Mouse (Mus musculus) heart, adult 9 months (tissue): Measurements from ENCODE around the gene Tspan9.

Experiments
- DNase-seq, 2 experiments: peaks; one replicate each; pipeline ENCODE4 v3.0.0; 2022; ENCODE audit warnings: low spot score in 2 of 2

Gene Tspan9

DNA sequence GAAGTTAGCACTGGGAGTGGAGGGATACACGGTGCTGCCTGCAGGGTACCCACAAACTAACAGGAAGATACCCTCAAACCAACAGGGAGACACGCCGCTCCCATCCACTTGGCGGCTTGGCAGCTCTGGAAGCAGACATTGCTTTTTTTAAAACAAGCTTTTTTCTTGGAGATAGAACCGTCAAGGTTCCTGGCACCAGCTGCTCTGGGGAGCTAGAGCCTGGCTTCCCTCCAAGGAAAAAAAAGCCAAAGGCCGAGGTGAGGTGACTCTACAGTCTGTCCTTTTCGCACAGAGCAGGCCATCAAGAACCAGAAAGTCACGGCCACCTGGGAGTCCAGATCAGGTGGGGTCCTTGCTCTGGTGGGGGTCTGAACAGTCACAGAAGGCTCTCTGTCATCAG lies 162.2 kb downstream of the Tspan9 start:
- no peak for DNase-seq

DNA sequence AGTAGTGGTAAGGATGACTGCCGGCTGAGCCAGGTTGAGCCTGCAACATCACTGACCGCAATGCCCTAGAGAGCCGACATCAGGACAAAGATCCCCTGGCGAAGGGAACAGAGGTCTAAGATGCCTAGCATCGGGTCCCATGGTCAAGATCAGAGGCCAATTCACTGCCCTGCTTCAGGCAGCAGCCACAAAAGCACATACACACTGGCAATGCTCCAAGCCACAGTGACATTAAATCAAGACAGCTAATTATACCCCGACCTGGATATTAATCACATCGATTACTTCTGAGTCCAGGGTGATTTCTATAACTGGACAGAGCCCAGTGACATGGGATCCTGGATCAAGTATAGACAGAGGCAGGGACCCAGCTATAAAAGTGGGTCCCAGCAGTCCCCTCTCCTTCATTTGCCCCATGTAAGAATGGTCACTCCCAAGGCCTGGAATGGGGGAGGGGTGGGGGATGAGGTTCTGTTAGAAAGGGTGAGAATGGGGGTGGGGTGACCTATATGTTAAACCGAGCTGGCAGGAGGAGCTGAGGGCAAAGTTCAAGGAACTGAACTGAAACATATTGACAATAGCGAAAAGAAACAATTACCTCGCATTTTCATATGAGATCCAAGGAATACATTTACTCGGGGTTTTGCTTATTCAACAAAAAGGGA lies 162.9 kb downstream of the Tspan9 start:
- DNase-seq: no peak

DNA sequence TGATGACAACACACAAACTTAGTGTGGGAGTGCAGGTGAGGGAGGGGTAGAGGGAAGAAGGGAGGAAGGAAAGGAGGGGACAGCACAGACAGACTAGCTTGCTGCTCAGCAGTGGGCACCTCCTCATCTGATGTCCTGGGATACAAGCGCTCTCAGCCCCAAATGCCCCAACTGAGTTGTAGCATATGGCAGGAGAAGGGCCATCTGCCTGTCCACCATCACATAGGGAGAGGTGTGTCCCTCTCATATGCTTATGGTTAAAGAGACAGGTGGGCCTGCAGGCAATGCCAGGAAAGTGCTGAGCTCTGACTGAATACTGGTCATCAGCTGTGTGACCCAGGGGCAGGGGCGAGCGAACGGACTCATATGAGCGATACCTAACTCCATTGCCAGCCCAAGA lies 163.6 kb downstream of the Tspan9 start:
- DNase-seq: no peak

DNA sequence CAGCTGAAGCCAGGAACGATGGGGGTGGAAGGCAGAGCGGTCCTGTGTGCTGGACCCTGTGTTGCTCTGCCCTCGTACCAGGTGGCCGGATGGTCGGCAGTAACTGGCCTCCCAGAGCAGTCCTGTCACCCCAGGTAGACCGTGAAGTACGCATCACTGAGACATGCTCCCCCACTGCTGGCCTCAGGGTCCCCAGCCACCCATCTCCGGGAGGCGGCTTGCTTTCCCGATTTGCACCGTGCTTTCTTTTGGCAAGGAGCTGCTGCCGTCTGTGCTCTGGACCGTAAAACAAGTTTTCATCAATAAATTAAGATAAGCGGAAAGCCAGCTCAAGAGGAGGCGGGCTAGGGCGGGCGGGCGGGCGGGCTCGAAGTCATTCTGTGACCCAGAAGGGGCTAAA lies 164.5 kb downstream of the Tspan9 start:
- no peak for DNase-seq

DNA sequence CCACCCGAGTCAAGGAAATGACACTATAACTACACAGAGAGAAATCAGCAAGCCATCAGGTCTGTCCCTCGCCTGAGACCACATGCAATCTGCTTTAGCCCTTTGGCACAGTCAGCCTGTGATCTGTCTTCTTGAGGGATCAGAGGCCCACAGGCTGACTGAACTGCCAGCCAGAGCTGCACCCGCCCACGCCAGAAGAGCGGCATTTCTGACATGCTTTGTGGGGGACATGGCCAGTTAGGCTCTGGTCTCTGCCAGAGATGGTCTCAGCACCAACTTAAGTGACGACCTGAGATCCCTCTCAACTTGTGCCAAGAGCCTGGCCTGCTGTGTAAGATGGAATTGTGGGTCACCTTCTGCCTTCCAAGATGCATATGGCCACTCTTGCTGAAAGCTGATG lies 166.7 kb downstream of the Tspan9 start:
- no peak for DNase-seq

DNA sequence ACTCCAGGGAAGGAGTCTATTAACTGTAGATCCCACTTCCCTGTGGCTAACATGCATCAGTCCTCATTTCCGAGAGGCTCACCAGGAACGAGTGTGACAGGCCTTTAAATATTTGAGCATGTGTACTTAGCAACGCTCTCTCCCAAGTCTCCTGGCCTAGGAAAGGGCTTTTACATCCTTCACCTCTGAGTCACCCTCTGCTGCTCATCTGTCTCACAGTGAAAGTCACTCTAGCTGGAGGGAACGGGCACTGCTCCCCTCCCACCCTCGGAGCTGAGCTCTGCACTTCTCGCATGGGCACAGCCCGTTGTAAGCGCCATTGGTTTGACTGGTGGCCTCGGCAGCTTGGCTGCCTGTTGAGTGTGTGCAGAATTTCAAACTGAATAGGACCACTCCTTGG lies 169.4 kb downstream of the Tspan9 start:
- DNase-seq: no peak

DNA sequence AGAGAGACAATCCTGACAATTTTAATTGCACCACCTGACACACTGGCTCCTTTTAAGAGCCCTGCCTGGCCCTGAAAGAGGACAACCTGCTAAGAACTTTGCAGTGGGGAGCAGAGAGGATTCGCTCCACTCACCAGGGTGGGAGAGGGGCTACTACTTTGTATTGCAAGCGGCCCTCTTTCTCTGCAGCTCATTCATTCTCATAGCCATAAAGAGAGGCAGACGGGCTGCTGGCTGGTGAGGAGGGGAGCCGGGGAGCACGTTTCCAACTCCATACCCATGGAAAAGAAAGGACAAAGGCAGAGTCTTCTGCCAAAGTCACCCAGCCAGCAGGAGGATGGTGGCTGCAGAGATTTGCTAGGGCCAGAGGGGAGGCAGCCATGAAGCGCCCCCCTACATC lies 169.8 kb downstream of the Tspan9 start:
- no peak for DNase-seq

DNA sequence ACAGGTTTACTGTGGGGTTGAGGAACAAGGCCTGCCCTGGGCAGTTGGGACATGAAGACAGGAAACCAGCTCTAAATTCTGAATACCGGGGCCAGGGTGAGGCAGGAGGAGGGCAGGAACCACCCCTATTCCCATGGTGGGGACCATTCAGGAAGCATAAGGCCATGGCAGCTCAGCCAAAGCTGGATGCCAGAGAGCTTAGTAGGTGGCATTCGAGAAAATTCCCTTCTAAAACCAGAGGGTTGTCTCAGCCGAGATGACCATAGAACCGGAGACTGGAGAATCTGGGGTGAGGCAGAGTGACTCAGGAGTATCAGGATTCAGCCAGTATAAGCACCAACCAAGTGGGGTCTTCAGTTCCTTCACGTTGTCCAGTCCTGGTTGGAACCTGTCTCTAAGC lies 171.5 kb downstream of the Tspan9 start:
- no peak for DNase-seq

DNA sequence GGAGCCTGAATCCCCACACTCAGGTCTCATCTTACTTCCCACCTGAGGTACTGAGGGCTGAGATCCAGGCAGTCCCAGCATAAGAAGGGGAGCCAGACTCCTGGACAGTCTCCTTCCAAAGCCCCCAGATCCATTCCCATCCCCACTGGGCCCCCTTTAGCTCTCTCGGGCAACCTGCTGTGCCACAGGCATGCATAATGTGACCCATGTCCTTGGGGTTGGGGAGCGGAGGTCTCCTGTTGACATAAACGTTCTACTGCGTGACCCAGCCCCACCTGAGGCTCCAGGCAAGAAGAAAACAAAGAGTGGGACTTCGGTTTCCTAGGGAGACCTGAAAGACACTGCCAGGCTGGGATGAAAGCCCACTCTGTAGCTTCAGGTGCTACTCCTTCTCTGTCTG lies 172.5 kb downstream of the Tspan9 start:
- DNase-seq: no peak

DNA sequence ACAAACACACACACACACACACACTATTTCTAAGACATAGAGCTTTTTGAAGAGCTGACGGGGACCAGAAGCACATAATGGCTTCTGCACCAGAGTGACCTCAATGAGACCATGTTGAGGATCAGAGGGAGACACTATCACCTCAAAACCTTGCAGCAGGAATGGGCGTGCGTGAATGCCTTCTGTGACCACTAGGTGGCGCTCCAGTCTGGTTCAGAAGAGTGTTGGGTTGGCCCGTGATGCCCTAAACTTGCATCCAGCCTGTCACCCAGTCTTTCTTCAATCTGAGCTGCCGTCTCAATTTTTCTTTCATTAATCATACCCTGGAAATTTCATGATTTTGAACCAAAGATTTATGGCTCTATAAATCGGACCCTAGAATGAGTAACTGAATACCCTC lies 173.3 kb downstream of the Tspan9 start:
- peak; percentile 36 to 71 for DNase-seq

DNA sequence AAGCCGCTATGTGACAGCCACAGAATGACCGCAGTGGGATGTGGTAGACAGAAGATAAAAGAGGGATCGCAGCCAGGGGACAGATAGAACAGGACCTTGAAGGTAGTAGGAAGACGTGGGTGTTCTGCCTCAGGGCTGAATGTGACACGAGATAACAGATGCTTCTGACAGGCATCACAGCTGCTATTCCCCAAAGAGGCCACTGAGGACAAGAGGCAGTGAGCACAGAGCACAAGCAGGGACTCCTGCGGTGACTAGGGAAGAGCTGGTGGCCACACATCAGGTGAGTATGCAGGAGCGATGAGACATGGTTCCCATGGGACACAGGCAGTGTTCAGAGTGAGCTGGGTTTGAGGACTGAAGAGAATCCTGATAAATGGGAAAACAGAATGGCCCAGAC lies 173.7 kb downstream of the Tspan9 start:
- DNase-seq: no peak

DNA sequence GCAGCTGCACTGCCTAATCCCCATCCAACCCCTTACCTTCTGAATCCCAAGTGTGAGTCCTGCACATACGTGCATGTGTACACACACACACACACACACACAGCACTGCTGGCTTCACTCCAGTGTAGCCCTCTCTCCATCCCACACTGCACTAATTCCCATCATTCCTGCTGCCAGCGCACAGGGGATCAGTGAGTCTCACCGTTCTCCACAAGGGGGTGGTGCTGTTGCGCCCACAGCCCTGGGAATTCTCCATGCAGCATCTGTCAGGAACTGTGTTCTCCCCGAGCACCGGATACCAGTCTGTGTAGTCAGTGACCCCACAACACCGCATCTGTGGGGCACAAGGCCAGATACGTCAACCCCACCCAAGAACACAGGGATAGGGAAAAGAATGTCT lies 177.9 kb downstream of the Tspan9 start:
- DNase-seq: no peak

DNA sequence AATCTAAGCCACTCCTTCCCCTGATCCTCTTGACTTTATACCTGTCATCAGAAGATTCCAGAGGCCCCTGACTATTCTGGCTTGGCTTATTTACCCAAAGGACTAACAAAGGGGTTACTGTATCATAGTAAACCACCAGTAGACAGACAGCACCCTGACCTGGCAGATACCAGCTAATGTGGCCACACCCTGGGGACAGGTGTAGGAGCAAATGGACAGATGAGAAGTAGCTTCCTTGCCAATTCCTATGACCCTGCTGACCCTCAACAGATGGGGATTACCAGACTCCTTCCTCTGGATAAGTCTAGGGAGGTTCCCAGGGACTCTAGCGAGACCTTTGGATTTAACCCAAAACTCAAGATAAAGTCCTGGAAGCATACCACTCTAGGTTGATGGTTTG lies 183.2 kb downstream of the Tspan9 start:
- DNase-seq: no peak

DNA sequence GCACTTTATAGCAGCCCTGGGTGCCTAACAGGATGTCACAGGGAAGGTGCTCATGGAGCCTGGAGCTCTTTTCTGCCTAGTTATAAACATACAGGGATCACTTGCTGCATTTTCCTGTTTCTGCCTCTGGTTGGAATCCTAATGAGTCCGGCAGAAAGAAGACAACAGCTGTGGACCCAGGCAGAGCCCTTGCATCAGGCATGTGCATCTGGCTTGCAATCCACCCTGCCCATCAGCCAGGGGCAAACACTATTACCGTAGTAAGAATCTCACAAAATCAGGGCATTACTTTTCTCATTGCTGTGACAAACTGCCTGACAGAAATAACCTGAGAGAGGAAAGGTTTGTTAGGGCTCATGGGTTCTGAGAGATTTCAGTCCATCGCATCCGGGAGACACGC lies 187.2 kb downstream of the Tspan9 start:
- no peak for DNase-seq

DNA sequence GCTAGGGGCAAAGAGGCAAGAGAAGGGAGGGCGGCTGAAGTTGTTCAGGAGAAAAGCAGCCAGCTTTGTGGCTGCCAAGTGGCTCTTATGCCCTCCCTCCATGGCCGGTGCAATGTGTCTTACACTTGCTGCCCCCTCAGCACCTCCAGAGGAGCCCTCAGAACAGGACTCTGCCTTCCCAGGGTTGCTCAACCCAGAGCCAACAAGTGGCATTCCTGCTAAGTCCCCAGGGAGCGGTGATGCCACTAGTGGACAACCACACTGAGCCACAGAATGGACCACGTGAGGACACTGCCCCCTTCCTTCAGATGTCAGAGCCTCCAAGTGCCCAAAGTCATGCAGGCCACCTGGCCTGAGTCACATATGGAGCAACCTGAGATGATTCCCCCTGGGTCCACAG lies 190.3 kb downstream of the Tspan9 start:
- DNase-seq: no peak

DNA sequence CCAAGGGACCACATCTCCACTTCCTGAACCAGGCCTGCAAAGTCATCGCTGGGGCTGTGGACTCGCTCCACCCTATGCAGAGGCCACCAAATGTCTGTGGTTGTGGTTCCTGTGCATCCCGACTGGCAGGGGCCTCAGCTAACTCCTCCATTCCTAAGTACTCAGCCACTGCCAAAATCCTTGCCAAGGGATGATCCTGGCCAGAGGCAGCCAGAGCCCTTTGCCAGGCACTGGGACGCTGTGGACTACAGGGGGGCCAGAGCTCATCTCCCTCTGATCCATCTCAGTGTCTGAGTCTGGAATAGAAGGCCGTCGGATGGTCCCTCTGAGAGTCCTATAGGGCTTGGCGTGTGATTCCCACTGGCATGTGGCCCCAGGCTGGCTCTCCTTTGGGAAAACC lies 193.5 kb downstream of the Tspan9 start:
- DNase-seq: no peak

DNA sequence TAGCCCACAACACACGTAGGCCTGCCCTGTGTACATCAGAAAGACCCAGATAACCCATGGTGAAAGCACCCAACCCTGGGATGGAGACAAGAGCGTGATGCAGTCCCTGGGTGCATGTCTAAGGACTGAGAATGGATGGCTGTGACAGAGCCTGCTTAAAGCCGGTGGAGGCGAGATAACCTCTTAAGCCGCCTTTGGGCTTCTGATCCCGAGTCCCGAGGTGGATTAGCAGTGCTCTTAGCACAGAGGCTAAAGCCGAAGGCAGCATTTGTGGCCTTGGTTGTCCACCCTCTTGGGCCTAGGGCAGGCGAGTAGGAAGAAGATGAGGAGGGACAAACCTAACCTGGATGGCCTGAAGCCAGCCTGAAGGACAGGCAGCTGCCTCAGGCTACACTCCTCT lies 194.7 kb downstream of the Tspan9 start:
- no peak for DNase-seq

DNA sequence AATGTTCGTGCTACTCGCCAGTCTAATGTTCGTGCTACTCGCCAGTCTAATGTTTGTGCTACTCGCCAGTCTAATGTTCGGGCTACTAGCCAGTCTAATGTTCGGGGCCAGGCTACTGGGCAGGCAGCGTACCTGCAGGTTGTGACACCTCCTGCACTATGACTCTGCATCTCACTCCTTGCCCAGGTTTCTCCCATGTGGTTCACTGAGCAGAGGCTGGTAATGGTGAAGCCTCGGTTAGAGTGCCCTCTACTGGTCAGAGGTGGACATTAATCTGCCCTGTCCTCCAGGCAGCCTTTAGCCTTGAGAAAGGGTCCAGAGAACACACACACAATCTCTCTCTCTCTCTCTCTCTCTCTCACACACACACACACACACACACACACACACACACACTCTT lies 197.7 kb downstream of the Tspan9 start:
- peak; percentile 13 to 40 for DNase-seq

DNA sequence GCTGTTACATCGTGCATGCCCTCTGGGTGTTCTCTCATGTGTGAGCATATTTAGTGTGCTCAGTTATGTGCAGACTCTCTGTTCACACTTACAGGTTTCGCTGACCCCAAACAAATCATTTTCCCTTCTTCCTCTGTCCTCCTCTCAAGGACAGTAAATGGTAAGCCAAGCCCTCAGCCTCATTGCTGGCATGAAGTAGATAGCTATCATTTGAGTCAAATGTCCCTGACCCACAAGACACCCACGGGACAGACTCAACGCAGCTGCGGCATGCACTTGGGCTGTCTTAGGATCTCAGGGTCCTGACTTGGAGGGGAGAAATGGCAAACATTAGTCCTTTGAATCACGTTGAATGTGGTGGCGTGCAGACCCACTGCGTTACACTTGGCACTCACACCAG lies 201.0 kb downstream of the Tspan9 start:
- no peak for DNase-seq

DNA sequence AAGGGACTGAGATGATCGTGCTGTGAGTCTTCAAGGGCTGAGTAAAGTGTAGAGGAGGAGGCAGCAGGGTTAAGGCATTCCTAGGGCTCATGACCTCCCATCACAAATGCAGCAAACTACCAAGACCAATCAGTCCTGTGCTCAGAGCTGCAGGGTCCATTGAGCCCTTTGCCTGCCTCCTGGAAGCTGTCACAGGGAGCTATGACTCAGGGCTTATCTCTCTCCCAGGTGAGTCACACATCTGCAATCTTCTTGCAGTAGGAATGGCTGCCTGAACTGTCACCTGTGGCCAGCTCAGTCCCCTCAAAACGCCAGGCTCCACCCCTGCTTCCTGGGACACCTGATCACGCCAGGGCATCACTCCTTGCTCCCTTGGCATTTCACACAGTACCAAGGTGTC lies 208.3 kb downstream of the Tspan9 start:
- no peak for DNase-seq

DNA sequence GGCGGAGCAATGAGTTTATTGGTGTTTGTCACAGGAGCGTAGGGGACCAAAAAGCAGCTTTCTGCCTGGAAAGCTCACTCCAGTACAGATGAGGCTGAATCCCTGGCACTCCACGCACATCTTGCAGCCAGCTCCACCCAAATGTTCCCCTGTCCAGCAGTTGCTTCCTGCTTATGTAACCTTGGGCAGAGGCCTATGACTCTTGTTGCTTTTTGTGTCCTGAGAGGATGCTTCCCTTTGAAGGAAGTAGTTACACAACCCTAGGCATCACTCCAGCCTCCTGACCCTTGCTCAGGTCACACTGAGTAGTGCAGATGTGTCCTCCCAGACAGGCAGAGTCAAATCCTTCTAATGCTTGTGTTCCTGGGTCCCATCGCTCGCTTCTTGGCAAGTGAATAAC lies 209.6 kb downstream of the Tspan9 start:
- peak; percentile 46 for DNase-seq

DNA sequence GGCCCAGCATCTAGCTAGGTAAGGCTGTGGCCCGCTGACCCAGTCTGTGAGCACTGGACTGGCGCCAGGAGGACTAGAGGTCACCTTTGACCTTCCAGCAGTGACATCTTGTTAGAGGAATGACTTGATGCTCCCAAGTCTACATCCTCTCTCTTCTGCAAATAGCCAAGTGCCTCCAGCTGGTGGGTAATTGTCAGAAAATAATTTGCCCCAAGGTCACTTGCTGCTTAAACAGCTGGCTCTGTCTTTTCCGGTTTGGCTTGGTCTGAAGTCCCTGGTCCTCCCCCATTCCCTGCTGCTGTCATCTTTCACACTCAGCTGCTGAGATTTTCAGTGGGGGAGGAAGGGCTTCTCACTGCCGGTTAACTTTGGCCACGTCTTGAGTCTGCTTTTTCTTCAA lies 210.7 kb downstream of the Tspan9 start:
- peak; percentile 45 to 61 for DNase-seq

DNA sequence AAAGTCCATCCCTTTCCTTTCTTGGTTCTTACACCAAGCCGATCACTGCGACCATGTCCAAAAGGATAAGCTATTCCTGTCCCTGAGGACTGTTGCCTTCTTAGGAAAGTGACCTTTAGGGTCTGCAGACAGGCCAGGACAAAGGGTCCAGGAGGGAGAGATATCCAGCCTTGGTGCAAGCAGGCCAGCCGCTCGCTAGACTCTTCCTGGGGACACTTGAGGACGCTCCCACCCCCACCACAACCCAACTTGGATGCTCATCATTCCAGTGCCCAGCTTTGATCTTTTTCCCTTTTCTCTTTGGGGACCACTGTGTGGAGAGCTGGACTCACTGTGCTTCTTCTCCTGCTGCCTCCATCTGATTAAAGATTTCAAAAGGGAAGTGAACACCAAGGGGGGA lies 214.7 kb downstream of the Tspan9 start:
- DNase-seq: no peak

DNA sequence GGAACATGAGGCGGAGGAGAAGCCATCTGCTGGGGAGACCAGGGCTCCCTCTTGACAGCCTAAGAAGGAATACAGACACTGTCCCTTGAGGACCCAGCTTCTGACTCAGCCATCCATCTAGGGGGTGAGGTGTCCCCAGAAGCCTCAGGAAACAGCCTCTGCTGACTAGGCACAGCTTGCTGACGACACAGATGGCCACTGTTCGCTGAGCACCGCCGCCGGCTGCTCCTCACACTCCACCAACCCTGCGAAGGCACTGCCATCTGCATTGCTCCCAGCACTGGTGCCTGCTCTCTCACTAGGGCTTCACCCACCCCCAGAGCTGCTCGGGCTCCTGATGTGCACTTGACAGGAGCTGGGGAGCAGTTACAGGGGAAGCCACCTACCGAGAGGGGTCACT lies 217.5 kb downstream of the Tspan9 start:
- DNase-seq: no peak

DNA sequence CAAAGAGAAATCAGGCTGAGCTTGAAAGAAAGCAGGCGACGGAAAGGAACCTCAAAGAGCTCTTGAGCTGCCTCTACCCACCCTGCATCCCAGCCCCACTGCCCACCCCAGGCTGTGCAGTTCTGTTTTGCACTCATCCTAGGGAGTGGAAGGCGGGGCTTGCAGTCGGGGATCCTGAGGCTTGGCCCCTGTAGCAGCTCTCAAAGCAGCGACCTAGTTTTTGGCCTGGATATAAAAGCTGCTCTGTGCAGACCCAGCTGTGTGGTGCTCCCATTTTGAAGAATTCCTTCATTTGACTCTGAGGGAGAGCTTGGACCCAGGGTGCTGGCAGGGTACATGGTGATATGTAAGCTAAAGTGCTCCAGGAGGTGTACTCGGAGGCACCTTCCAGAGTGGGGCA lies 218.6 kb downstream of the Tspan9 start:
- no peak for DNase-seq
